Mouse (Mus musculus): ENCODE measurements around the gene Kcnh7. TPM values are rescaled to one million over a fixed set of nuclear protein-coding genes. Genes with fewer than 3 reads are reported as not detected.

Kcnh7 gene
- polyA plus RNA-seq, 1 experiment from 2014 or later, result 2.4 TPM

- ATAC-seq (ENCODE audit: insufficient number of reproducible peaks, low FRiP score, low TSS enrichment, low read depth), result no peak
- no peak overlapping the region for H3K4me3 ChIP-seq
- H3K27me3 ChIP-seq, result no peaks in the 10 kb centered on the region
- no peak overlapping the region for H3K9ac ChIP-seq
- 81% methylated on average over 6 of the region's 6 CpGs for WGBS
- H3K9me3 ChIP-seq, result no peaks in the 10 kb centered on the region
- H3K4me2 ChIP-seq, result no peak overlapping the region
- no peaks in the 10 kb centered on the region for H3K36me3 ChIP-seq
- H3K27ac ChIP-seq, result no peak overlapping the region
- H3K4me1 ChIP-seq, result no peaks in the 10 kb centered on the region
These were observed 498.2 kb downstream of the Kcnh7 start for GRCm38 (mm10) chr2:62685934-62686333.

GRCm38 (mm10) chr2:62684989-62685595 is 499.0 kb downstream of the Kcnh7 start:
- H3K36me3 ChIP-seq, result no peaks in the 10 kb centered on the region
- H3K27me3 ChIP-seq, result no peaks in the 10 kb centered on the region
- H3K4me3 ChIP-seq, result no peak overlapping the region
- no peaks in the 10 kb centered on the region for H3K4me1 ChIP-seq
- no peak overlapping the region for H3K27ac ChIP-seq
- H3K4me2 ChIP-seq, result no peak overlapping the region
- no peak for ATAC-seq (ENCODE audit: insufficient number of reproducible peaks, low FRiP score, low TSS enrichment, low read depth)
- no peak overlapping the region for H3K9ac ChIP-seq
- no peaks in the 10 kb centered on the region for H3K9me3 ChIP-seq
- WGBS, result 57% methylated on average over 3 of the region's 3 CpGs

- H3K27ac ChIP-seq, result no peak overlapping the region
- no peaks in the 10 kb centered on the region for H3K27me3 ChIP-seq
- H3K9ac ChIP-seq, result no peak overlapping the region
- H3K4me2 ChIP-seq, result no peak overlapping the region
- 46% methylated on average over 8 of the region's 8 CpGs for WGBS
- H3K36me3 ChIP-seq, result no peaks in the 10 kb centered on the region
- no peaks in the 10 kb centered on the region for H3K9me3 ChIP-seq
- H3K4me3 ChIP-seq, result no peak overlapping the region
- no peak for ATAC-seq (ENCODE audit: insufficient number of reproducible peaks, low FRiP score, low TSS enrichment, low read depth)
- no peaks in the 10 kb centered on the region for H3K4me1 ChIP-seq
These were observed 502.4 kb downstream of the Kcnh7 start for GRCm38 (mm10) chr2:62681667-62682066.

DNA sequence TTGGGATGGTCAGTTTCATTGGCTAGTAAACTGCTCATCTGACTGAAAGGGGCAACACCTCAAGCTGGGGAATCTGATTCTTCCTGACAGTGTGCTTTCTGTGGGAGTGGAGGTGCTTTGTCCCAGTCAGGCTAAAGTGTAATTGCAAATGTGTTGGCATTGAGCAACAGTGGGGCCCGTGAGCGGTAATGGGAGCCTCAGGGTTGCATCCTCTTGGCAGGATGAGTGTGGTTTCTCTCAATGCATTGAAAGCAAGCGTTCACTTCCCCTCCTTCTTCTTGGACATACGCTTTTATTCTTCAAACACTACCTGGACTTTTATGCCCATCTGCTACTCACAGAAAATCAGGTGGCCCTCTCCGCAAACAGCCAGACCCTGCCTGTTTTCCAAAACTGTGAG is 511.3 kb downstream of the Kcnh7 start:
- 80% methylated on average over 5 of the region's 5 CpGs for whole genome bisulfite sequencing
- Histone ChIP-seq H3K27me3 (no peaks in the 10 kb centered on the region), H3K4me3 (no peak overlapping the region), H3K4me1 (no peaks in the 10 kb centered on the region), H3K27ac (no peak overlapping the region), H3K9ac (no peak overlapping the region), H3K9me3 (no peaks in the 10 kb centered on the region), H3K4me2 (no peak overlapping the region), H3K36me3 (no peaks in the 10 kb centered on the region)
- ATAC-seq (ENCODE audit: insufficient number of reproducible peaks, low FRiP score, low TSS enrichment, low read depth), result no peak

DNA sequence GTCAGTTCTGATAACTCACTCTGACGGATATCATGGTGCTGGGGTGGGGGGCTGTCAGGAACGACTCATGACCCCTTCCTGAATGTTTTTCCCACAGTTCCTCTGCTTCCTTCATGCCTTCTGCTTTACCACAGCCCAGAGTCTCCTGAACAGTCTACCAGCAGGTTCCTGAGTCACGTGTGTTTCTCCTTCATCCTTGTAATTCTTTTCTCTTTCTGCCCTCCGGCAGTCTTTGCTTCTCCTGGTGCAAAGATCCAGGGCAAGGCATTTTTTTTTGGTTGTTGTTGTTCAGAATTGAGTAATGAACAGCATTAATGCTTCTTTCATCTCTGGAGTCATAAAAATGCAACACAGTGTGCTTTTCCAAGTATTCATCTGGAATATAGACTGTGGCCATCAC is 513.3 kb downstream of the Kcnh7 start:
- Histone ChIP-seq H3K4me2 (no peak overlapping the region), H3K36me3 (no peaks in the 10 kb centered on the region), H3K27ac (no peak overlapping the region), H3K9ac (no peak overlapping the region), H3K9me3 (no peaks in the 10 kb centered on the region), H3K4me3 (no peak overlapping the region), H3K4me1 (no peaks in the 10 kb centered on the region), H3K27me3 (no peaks in the 10 kb centered on the region)
- WGBS, result 64% methylated on average over 4 of the region's 4 CpGs
- ATAC-seq (ENCODE audit: insufficient number of reproducible peaks, low FRiP score, low TSS enrichment, low read depth), result no peak

DNA sequence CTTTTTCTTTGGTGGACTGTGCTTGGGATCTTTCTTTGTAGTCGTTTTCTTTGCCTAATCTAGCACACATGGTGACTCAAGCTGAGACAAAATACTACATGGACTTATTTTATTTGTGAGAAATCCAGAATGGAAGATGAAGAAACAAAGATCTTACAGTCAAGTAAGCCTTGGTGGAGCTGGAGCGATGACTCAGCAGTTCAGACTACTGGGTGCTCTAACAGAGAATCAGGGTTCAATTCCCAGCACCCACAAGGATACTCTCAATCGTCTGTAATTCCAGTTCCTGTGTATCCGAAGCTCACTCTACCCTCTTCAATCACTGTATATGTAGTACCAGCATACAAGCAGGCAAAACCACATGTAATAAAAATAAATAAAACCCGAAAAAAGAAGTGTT is 513.8 kb downstream of the Kcnh7 start:
- no peak overlapping the region for H3K4me2 ChIP-seq
- H3K27me3 ChIP-seq, result no peaks in the 10 kb centered on the region
- 83% methylated on average over 5 of the region's 5 CpGs for WGBS
- no peaks in the 10 kb centered on the region for H3K9me3 ChIP-seq
- no peak overlapping the region for H3K9ac ChIP-seq
- H3K36me3 ChIP-seq, result no peaks in the 10 kb centered on the region
- H3K27ac ChIP-seq, result no peak overlapping the region
- no peak overlapping the region for H3K4me3 ChIP-seq
- no peak for ATAC-seq (ENCODE audit: insufficient number of reproducible peaks, low FRiP score, low TSS enrichment, low read depth)
- H3K4me1 ChIP-seq, result no peaks in the 10 kb centered on the region

DNA sequence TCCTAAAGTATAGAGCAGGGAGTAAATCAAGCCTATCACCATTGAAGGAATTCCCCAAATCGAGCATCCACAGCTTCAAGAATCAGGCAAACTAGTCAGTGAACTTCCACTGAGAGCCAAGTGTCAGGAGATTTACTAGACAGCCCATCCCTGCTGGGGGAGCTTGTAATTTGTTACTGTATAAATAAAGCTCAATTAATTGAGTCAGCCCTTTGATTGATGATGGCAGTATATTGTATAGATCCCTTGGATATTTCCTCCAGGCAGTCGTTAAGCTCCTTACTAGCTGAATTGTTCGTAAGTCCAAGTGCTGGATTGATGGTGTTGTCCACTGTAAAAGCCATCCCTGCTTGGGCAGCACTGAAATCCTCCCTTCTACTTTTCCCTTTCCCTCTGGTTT is 514.2 kb downstream of the Kcnh7 start:
- Histone ChIP-seq H3K36me3 (no peaks in the 10 kb centered on the region), H3K4me2 (no peak overlapping the region), H3K4me3 (no peak overlapping the region), H3K27ac (no peak overlapping the region), H3K9me3 (no peaks in the 10 kb centered on the region), H3K4me1 (no peaks in the 10 kb centered on the region), H3K27me3 (no peaks in the 10 kb centered on the region), H3K9ac (no peak overlapping the region)
- WGBS, result 40% methylated on average over 3 of the region's 3 CpGs
- no peak for ATAC-seq (ENCODE audit: insufficient number of reproducible peaks, low FRiP score, low TSS enrichment, low read depth)

DNA sequence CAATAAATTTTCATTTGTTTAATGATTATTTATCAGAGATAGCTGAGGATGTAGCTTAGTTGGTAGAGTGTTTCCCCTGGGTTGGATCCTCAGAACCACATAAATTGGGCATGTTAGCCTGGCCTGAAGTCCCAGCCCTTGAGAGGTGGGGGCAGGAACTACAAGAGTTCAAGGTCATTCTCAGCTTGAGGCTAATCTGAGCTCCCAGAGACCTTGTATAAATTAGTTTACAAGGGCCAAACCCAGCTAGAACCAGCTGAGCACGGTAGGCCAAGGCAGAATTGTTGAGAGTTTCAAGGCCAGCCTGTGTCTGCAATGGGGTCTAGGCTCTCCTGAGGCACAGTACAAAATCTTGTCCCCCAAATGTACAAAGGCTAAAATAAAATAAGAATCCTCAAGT is 518.6 kb downstream of the Kcnh7 start:
- no peak for ATAC-seq (ENCODE audit: insufficient number of reproducible peaks, low FRiP score, low TSS enrichment, low read depth)
- Histone ChIP-seq H3K36me3 (no peaks in the 10 kb centered on the region), H3K9me3 (no peaks in the 10 kb centered on the region), H3K27ac (no peak overlapping the region), H3K9ac (no peak overlapping the region), H3K27me3 (no peaks in the 10 kb centered on the region), H3K4me1 (no peaks in the 10 kb centered on the region), H3K4me3 (no peak overlapping the region), H3K4me2 (no peak overlapping the region)
- WGBS, result 26% methylated on average over 1 of the region's 1 CpGs

GRCm38 (mm10) chr2:62664839-62665238 is 519.2 kb downstream of the Kcnh7 start:
- Histone ChIP-seq H3K9me3 (no peaks in the 10 kb centered on the region), H3K4me2 (no peak overlapping the region), H3K4me3 (no peak overlapping the region), H3K27me3 (no peaks in the 10 kb centered on the region), H3K27ac (no peak overlapping the region), H3K4me1 (no peaks in the 10 kb centered on the region), H3K9ac (no peak overlapping the region), H3K36me3 (no peaks in the 10 kb centered on the region)
- 70% methylated on average over 7 of the region's 7 CpGs for WGBS
- no peak for ATAC-seq (ENCODE audit: insufficient number of reproducible peaks, low FRiP score, low TSS enrichment, low read depth)

GRCm38 (mm10) chr2:62664135-62664670 is 519.9 kb downstream of the Kcnh7 start, which contains the start of gene Gca:
Gene Gca, plus strand, starts transcription at chr2:62664285.
- Histone ChIP-seq H3K27ac (no peak within 1 kb of the TSS), H3K4me3 (peak within 1 kb of the TSS; percentile 50), H3K36me3 (no peaks in the 10 kb centered on the region), H3K9ac (no peak within 1 kb of the TSS), H3K9me3 (no peaks in the 10 kb centered on the region), H3K4me2 (peak within 1 kb of the TSS; percentile 93), H3K27me3 (no peaks in the 10 kb centered on the region), H3K4me1 (no peaks in the 10 kb centered on the region)
- peak; percentile 35; the same call in 1 of the 2 replicates for ATAC-seq (ENCODE audit: insufficient number of reproducible peaks, low FRiP score, low TSS enrichment, low read depth)
- WGBS, result 2% methylated on average over 43 of the region's 43 CpGs

- no peaks in the 10 kb centered on the region for H3K36me3 ChIP-seq
- ATAC-seq (ENCODE audit: insufficient number of reproducible peaks, low FRiP score, low TSS enrichment, low read depth), result no peak
- no peak overlapping the region for H3K27ac ChIP-seq
- no peak overlapping the region for H3K9ac ChIP-seq
- H3K4me1 ChIP-seq, result no peaks in the 10 kb centered on the region
- 86% methylated on average over 3 of the region's 3 CpGs for WGBS
- H3K4me3 ChIP-seq, result no peak overlapping the region
- no peak overlapping the region for H3K4me2 ChIP-seq
- no peaks in the 10 kb centered on the region for H3K27me3 ChIP-seq
- H3K9me3 ChIP-seq, result no peaks in the 10 kb centered on the region
These were observed 521.5 kb downstream of the Kcnh7 start for GRCm38 (mm10) chr2:62662560-62662959.

DNA sequence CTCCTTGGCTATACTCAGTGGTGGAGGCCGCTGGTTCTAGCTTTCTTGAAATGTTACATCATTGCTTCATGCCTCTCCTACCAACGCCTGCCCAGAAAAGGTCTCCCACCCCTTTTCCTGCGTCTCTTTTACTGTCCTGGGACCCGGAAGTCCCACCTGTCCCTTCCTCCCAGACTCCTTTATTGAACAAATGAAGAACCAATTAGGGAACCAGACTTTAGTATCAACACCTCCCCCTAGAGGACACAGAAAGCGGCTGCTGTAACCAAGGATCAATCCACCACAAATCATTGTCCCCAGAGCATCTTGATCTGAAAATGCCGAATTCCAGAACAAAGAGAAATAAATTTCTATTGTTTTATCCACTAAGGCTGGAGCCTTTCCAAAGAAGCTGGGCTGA is 523.5 kb downstream of the Kcnh7 start:
- Histone ChIP-seq H3K27me3 (no peaks in the 10 kb centered on the region), H3K9ac (no peak overlapping the region), H3K9me3 (no peaks in the 10 kb centered on the region), H3K4me2 (no peak overlapping the region), H3K4me3 (no peak overlapping the region), H3K36me3 (no peaks in the 10 kb centered on the region), H3K27ac (no peak overlapping the region), H3K4me1 (no peaks in the 10 kb centered on the region)
- WGBS, result 52% methylated on average over 6 of the region's 6 CpGs
- ATAC-seq (ENCODE audit: insufficient number of reproducible peaks, low FRiP score, low TSS enrichment, low read depth), result no peak

- WGBS, result 69% methylated on average over 1 of the region's 1 CpGs
- no peaks in the 10 kb centered on the region for H3K9me3 ChIP-seq
- H3K4me3 ChIP-seq, result no peak overlapping the region
- H3K36me3 ChIP-seq, result no peaks in the 10 kb centered on the region
- H3K27ac ChIP-seq, result no peak overlapping the region
- H3K9ac ChIP-seq, result no peak overlapping the region
- no peaks in the 10 kb centered on the region for H3K27me3 ChIP-seq
- H3K4me2 ChIP-seq, result no peak overlapping the region
- no peaks in the 10 kb centered on the region for H3K4me1 ChIP-seq
- ATAC-seq (ENCODE audit: insufficient number of reproducible peaks, low FRiP score, low TSS enrichment, low read depth), result no peak
These were observed 528.0 kb downstream of the Kcnh7 start for GRCm38 (mm10) chr2:62656072-62656471.
